Mouse (Mus musculus) yolk sac, embryonic 10.5 days (tissue): ENCODE results near the gene Trp53.
"Not testable (repeated sequence)": the region's sequence is repeated elsewhere in the genome, so short reads cannot be mapped to it uniquely, and the experiment has no call there.

Experiments used
- DNase-seq: peaks from one replicate; pipeline ENCODE4 v3.0.0-alpha.2; 2017; ENCODE audit warnings: low spot score

Gene Trp53

GRCm38 (mm10) chr11:69594853-69595252 lies 14.7 kb downstream of the Trp53 start:
- no peak for DNase-seq

DNA sequence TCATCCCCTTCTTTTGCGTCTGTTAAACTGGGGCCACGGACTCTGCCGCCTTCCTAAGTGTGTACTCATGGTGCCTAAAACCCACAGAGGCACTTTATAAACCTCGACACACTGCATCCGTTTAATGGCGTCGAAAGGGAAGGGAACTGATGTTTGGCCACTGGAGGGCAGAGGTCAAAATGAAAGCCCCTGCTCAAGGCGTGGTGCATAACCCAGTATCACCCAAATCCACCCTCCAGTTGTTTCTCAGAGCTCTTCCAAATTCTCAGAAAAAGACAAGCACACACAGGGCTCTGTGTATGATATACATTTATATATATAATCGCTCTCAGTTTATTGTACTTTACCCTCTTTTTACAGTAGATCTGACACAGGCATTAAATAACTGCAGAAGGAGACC lies 19.3 kb downstream of the Trp53 start:
- DNase-seq: no peak

GRCm38 (mm10) chr11:69600098-69600497 lies 19.9 kb downstream of the Trp53 start:
- DNase-seq: no peak

DNA sequence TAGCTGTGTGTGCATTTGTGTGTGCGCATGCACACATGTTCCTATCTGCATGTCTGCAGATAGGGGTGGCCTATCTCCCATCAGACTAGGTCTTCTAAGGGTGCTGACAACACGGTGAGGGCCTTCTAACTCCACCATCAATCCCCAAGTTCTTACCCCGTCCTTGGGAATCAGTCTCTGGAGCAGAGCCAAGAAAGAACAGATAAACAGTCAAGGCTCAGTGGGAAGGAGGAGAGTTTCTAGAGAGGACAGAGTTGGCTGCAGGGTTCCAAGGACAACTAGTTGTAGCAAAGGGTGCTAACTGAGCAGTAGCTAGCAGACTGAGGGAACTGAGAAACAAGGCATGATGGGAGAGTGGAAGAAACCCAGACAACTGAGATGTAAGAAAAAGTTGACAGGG lies 21.6 kb downstream of the Trp53 start:
- DNase-seq: no peak

DNA sequence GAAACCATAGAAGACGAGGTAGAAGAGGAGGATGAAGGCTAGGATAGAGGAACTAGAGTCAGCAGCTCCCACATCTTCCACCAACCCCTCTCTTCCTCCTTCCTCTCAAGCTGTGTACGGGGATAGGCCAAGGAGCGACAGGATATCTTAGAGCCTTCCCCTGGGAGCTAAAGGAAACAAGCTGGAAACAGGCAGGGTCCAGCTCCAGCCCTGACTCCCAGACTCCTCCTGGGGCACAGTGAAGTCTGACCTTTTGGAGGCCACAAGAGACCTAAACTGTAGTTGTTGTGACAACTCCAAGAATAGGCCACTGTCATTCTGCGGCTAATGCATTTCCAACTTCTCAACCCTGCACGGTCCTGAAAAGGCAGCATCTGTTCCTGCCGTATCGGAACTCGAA lies 23.4 kb downstream of the Trp53 start:
- DNase-seq: no peak

DNA sequence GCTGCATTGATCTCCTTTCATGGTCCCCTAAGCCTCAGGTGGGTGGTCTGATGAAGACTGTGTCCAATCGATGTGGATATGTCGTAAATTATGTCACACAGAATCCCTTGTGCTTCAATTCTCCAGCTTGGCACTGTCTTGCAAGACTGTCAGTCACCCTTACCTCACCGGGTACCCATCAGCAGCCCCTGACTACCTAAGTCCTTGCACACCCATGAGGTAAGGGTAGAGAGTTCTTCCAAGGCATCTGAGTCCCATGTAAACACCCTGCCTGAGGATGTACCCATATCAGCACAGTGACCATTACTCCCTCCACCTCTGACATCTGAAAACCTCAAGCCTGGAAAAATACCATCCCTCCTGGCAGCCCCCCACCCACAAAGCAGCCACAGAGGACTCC lies 24.2 kb downstream of the Trp53 start:
- DNase-seq: no peak

DNA sequence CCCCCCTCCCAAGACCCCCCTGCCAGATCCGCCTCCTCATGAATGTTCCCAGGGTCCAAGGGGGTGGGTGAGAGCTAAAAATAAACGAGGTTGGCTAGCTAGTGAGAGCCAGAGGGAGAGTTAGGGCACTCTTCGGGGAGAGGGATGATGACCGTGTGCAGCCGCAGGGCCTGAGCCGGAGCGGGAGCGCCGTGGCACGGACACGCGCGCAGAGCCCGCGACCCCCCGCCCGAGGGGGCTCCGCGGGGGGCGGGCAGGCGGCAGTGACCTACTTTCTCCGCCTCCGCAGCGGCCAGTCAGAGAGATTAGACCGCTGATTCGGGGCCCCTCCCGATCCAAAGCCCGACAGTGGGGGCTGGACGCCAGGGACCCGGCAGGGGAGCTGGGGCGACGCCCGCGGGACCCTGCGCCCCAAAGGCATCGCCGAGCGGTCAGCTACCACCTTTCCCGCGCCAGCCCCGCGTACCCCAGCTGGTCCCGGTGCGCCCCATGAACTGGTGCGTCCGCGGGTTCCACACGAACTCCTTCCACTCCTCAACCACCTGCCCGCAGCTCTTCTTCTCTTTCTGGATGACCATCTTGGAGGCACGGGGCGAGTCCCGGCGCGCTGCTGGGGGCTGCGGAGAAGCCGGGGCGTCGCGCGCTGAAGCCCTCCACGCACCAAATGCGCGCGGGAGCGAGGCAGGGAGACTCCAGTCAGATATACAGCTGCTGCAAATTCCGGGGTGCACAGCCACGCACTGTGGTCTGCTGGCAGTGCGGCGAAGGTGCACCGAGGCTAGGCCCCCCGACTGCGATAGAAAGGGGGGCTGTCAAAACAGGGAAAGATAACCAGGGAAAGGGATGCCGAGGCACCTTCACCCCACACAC lies 24.9 kb downstream of the Trp53 start:
- no peak for DNase-seq

DNA sequence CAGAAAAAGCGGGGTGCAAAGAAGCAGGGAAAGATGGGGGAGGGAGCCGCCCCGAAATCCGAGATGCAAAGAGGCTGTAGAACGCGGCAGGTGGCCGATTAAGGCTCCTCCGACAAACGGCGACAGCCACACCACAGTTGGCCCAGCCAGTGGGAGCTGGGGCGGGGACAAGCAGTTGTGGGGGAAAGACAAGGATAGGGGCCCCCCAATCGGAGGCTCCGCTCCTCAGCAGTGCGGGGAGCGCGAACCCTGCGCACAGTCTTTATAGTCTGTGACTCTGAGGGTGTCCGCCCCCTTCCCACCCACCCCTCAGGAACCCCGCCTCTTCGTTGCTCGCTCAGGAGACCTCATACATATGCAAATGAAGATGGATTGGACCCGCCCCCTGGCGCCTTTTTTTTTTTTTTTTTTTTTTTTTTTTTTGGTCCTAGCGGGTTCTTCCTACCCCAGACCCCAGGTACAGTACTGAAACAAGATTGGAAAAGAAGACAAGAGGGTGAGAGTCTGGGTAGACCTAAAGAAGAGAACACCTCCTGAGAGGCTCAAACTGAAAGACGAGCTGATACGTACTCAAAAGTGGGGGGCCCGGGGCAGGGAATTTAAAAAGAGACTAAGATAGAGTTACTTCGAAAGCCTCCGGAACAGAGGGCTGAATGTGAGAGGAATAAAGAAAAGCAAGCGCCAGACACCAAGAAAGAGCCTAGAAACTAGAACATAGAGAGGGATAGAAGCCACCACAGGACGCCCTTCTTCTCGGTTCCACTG lies 25.7 kb downstream of the Trp53 start, which contains the start of gene Atp1b2:
Gene Atp1b2 (minus strand): TSS at position 217 of the 765 bp plus-strand sequence.
- DNase-seq: peak; percentile 80

DNA sequence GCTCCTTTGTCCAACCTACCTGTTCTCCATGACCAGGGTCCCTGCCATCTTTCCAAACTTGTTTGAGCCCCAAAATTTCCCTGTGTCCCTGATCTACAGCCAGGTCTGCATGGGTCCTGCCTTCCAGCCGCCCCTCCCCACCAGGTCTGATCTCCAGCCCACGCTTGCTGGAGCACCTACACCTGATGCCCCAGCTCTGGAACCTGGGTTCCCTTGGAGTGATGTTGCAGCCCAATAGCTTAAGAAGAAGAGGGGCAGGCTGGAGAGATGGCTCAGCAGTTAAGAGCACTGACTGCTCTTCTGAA lies 26.3 kb downstream of the Trp53 start:
- no peak for DNase-seq

DNA sequence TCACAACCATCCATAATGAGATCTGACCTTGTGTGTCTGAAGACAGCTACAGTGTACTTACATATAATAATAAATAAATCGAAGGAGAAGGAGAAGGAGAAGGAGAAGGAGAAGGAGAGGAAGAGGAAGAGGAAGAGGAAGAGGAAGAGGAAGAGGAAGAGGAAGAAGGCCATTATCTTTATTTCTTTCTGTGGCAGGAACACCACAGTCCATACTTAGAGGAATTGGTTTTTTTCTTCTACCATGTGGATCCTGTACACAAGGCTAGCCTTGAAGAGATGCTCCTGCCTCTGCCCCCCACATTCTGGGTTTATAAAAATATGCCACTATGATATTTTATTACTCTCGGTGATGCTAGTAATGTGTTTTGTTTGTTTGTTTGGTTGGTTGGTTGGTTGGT lies 26.7 kb downstream of the Trp53 start:
- DNase-seq: no peak

DNA sequence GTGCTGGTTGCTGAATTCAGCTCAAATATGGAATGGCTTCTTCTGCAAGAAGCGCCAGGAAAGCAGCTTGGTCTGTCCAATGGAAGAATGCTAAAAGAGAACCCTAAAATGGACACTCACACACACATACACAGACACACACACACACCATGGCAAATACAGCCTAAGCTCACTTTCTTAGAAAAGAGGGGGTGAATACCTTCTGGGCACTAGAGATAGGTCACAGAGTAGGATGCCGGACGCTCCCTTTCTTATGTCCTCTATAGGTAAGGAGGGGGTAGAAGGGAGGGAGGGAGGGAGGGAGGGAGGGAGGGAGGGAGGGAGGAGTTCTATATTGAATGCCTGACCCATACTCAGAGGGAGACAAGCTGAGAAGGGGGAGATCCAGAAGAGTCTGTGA lies 28.4 kb downstream of the Trp53 start:
- DNase-seq: no peak

DNA sequence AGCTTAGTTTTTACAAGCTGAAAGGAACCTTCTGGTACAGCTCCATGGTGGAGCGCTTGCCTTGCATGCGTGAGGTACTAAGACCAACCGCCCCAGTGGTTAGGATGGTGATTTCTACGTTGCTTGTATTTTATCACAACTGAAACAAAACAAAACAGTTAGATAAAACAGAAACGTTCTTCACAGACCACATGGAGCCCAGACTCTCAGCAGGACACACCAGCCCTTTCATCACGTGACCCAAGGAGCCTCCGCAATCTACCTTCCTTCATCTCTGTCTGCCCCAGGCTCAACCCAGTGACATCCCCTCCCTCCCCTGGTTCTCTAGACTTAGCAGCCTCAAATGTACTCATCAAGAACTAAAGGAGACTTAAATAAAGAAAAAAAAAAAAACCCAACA lies 29.3 kb downstream of the Trp53 start:
- DNase-seq: no peak

DNA sequence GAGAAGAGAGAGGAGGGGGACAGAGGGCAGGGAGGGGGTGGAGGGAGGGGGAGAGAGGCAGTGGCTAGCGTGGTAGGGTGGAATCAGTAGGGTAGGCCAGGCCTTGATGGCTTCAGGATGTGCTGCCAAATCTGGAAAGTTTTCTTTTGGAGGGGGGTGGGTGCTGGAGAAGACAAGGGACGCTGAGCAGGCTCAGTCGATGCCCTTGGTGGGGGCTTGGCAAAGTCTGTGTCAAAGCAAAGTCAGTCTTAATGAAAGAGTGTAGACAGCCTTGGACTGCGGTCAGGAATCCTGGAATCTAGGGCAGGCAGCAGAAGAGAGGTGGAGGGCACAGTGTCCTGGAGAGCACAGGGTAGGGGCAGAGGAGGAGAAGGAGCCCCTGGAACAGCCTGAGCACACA lies 30.7 kb downstream of the Trp53 start:
- no peak for DNase-seq

DNA sequence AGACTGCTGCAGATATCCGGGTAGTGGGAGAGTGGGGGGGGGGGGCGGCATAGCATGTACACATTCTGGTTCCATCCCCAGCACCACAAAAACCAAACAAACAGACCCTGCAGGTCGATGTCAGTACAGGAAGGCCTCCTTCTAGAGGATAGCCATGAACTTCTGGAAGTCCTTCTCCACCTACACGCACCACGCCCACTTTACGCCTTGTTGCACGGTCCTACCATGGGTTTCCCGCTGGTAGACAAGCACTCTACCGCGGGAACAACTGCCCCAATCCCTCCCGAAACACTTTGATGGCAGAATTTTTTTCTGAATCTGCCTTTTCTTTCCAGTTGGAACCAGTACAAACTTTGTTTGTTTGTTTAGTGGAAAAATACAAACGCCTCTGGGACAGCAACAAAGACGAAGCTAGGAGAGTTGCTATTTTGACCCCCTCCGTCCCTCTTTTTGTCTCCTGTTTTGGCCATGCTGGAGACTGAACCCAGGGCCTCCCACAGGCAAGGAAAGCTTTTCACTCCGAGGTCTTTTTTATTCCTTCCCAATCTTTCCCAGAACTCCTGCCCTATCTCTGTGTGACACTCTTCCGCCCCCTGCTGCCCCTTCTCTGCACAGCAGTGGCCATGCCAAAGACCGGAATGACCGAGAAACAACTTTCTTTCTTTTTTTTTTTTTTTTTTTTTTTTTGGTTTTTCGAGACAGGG lies 33.5 kb downstream of the Trp53 start:
- DNase-seq: peak; percentile 76

- not testable (repeated sequence) for DNase-seq
These were observed 34.1 kb downstream of the Trp53 start for GRCm38 (mm10) chr11:69614257-69614588.

DNA sequence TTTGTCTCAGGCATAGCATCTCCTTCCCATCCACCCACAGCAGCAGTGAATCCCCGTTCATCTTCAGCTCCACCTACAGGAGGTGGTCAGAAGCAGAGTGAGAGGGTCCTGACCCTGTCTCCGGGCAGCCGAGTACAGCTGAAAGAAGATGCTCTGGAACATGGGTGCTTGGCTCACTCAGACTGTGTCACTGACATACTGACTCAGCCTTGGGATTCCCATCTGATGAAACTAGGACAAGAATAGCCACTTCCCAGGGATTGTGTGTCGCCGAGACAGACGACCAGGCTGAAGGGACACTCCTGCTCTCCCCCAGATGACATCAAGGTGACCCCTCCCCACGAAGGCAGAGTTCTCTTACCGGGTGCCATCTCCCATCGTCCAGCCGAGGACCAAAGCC lies 36.6 kb downstream of the Trp53 start:
- no peak for DNase-seq

DNA sequence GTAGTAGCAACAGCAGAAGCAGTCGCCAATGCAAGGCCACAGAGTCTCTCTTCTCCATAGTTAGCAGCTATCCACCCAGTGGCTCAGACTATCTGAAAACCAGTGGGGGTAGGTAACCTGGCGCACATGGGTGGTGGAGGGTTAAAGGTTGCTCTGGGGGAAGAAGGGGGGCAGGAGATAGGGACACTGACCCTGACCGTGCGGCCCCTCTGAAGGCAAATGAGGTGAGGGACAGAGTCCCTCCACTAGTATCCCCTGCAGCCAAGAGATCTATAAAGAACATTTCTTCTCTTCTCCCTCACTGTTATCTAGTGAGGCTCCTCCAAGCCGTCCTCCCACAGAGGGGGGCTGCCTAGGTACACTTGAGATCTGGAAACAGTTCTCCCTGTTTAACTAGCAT lies 37.6 kb downstream of the Trp53 start, which contains the start of gene Shbg:
Gene Shbg (minus strand): TSS at position 101 of the 400 bp plus-strand sequence.
- no peak for DNase-seq

GRCm38 (mm10) chr11:69620394-69621081 lies 40.4 kb downstream of the Trp53 start:
- DNase-seq: peak; percentile 50

DNA sequence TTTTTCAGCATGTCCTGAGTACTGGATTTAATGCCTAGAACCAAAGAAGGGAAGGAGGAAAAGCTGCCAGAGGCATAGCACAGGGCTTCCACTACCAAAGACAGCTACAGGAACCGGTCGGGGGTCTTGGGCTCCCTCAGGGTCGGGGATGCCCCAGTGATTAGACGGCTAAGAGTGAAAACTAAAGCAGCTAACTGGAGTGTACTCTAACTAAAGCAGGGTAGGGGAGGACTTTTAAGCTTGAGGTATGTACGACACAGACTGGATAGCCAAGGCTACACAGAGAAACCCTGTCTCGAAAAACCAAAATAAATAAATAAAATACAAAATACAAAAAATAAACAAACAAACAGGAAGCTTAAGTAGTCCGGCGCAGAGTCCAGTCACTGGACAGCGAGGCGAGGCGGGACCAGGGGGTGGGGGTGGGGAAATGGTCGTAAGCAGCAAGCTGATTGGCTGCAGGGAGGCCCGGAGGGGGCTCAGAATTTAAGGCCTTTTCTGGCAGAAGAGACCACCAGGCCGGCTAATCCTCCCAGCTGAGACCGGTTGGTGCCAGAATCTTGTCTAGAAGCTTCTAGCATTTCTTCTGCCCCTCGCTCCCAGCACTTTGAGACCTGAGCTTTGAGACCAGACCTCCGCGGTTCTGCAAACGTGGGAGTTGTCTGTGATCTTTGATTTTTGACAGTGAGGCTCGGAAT lies 41.6 kb downstream of the Trp53 start, which contains the start of gene Sat2:
Gene Sat2 (plus strand): TSS at position 454 of the 698 bp plus-strand sequence.
- peak; percentile 86 for DNase-seq

DNA sequence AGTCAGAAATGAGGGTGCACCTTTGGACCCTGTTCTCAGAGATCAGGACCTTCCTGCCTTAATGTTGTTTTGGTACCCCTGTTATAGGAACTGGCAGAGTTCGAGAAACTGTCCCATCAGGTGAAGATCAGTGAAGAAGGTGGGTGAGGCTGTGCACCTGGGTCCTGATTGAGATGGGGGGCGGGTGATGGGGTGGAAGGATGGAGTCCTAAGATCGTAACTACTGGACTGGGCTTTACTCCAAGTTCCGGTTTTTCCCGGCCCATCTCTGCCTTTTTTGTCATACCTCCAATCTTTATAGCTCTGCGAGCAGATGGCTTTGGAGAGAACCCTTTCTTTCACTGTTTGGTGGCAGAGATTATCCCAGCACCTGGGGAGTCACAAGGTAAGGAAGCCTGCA lies 42.2 kb downstream of the Trp53 start:
- DNase-seq: no peak

GRCm38 (mm10) chr11:69623006-69623405 lies 42.8 kb downstream of the Trp53 start:
- DNase-seq: no peak

GRCm38 (mm10) chr11:69624339-69624738 lies 44.2 kb downstream of the Trp53 start:
- not testable (repeated sequence) for DNase-seq
